Mouse (Mus musculus): ENCODE results near the gene Acads.

GRCm38 (mm10) chr5:115102231-115102630, 16.9 kb downstream of the Acads start:
- no peak for TF ChIP-seq POLR2A (IDR thresholded peaks at IDR 0.05; ENCODE audit: control insufficient read depth in 1 of 2, insufficient read depth in 1 of 2, low read depth in 1 of 2, low read length in 2 of 2, poor library complexity in 1 of 2)
- no peak for TF ChIP-seq RCOR1 (IDR thresholded peaks at IDR 0.05; ENCODE audit: low read depth, low read length)
- TF ChIP-seq MAFK (IDR thresholded peaks at IDR 0.05; ENCODE audit: borderline replicate concordance, low read depth, low read length), result no peak
- no peak for TF ChIP-seq ZC3H11A (IDR thresholded peaks at IDR 0.05; ENCODE audit: low read depth, low read length)
- no peak for TF ChIP-seq ZMIZ1 (IDR thresholded peaks at IDR 0.05; ENCODE audit: low read depth, low read length)
